Mouse (Mus musculus) CD4-positive, CD25-positive, alpha-beta regulatory T cell, adult 2 months (primary cell): ENCODE data around the gene C1qtnf6.
A peak's percentile ranks its signal among the peaks of the same experiment; 100 is the strongest.

ENCODE experiments used
- DNase-seq: peaks from one replicate; pipeline ENCODE4 v3.0.0-alpha.2; 2012; ENCODE audit warnings: low read depth, low spot score

The C1qtnf6 gene

DNA sequence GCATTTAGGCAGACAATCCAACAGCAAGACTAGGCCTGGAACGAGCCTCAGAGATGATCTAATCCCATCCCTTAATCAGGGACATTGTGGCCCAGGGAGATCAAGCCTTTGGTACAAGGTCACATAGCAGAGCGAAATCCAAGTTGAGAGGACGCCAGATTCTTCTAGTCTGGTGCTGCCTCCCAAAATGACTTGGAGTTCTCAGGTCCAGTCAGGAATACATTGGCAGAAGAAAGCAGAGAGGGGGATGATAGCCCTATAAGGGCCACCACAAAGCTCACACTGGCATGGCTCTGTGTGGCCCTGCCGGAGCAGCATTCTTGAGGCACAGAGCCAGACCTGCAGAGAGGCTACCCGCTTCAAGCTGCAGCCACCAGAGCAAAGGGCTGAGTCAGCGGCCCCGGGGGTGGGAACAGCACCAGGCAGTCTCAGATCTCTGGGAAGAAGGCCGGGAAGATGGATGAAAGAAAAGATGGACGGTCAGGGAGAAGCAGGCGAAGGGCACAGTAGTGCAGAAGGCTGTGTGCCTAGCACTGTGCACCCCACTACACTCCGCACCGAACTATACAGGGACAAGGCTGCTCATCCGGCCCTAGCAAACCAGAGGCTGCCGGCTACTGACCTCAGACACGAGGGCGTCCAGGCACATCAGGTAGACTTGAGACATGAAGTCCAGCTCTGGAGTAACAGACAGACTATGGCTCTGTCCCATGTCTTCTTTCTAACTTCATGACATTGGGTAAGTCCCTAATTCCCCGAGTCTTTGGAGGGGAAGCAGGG lies at the start of gene C1qtnf6:
C1qtnf6 (minus strand) TSS at position 746 of the 780 bp plus-strand sequence.
- DNase-seq = no peak

DNA sequence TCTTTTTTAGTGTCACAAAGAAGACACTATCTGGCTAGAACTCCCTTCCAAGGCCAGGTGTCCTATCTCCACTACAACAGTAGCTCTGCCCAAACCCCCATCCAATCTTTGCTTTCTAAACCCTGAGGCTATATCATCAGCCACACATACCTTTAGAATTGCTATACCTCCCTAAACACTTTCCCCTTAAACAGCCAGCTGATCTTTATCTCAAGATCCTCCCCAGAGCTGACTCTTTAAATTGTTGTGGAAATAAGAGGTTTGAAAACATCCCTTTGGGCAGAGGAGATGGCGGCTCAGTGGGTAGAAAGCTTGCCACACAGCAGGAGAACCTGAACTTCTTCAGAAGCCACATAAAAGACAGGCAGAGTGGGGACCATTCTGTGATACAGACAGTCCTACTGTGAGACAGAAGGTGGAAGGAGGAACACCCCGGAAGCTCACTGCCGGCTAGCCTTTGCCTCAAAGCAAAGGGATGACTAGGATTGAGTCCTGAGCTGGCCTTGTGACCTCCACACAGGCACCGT lies 45.1 kb upstream of the C1qtnf6 start:
- peak; percentile 72 for DNase-seq

DNA sequence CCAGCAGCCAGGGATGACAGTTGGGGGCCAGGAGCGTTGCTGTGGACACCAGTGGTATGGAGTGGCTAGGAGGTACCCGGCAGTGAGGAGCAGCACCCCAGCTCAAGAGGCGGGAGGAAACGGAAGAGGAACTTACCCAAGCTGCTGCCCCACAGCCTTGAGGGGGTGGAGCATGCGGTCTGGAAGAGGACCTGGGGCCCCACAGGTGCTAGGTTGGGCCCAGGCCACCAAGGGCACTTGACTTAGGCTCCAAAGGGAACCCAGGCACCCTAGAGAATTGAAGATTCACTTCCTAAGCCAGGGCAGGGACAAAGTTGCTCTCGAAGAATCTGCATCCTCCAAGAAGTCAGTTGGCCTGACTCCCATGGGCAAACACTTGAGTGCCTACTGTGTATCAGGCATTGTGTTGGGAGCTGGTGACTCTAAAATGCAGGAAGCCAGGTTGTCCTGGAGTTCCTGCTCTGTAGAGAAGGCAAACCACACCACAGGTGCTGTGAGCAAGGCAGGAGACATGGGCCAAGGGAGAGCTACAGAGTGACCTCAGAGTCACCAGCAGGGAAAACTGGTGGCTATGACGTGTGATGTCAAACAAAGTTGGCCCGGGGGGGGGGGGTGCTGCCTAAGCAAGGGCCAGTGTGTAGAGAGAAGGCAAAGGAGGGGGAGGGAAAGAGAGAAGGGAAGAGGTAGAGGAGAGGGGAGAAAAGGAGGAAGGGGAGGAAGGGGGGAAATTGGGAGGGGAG lies 41.6 kb upstream of the C1qtnf6 start, which contains the start of gene Rac2:
Rac2 (minus strand) TSS at position 126 of the 740 bp plus-strand sequence.
- DNase-seq = peak; percentile 77

DNA sequence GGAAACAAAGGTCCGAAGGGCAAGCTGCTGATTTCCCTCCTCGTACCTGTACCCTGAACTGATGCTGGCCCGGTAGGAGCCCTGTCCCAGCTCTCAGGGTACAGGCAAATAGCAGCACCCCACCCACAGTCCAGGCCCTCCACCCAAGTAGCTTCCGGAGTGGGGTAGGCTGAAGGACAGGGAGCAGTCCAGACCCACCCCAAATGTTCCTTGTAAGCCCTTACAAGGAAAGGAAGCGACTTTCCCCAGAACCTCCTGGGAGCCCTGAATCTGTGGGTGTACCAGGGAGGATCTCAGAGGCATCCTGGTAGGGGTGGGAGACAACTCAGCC lies 41.0 kb upstream of the C1qtnf6 start:
- DNase-seq = no peak

DNA sequence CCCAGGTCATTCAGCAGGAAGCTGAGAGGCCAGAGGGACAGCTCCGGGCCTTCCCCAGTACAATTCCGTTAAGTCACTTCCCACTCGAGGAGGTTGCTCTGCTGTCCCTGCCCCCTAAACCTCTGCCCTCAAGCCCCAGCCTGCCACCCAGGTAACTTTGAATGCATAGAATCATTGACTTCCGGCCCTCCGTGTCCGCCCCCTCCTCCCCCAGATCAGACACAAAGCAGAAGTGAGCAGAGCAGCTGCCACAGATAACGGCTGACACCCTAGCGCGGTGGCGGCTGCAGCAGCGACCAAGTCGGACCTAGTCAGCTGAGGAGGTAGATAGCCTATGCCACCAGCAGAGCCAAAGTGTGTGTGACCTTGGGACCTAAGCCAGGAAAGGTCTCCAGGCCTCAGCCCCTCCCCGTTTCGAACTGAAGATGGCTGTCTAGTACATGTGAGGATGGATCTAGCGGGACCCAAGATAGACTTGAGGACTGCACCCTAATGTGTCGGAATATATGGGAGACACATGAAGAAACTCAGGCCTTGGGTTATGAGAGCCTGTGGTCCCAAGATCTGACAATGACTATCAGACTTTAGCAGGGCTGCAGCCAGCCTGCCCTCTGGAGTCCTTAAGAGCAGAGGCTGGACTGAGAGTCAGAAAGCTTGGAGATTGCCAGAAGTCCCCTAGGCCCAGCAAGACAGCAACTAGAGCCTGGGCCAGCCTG lies 40.5 kb upstream of the C1qtnf6 start:
- peak; percentile 84 for DNase-seq

DNA sequence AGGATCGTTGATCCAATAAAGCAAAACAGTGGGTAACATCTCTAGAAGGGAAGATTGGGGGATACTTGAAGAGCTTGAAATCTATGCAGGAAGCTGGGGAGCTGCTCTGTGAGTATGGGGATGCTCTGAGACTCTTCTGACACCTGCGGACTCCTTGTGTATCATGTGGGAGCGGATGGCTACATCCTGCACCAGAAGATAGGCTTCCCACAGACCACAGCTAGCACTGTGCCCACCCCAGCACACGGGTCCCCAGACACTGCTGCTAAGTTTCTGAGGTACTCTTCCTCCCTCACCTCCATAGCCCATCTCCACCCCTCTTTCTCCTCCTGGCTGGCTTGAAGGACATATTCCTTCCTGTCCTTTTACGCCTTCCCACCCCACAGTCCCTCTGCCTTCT lies 39.0 kb upstream of the C1qtnf6 start:
- DNase-seq = no peak

DNA sequence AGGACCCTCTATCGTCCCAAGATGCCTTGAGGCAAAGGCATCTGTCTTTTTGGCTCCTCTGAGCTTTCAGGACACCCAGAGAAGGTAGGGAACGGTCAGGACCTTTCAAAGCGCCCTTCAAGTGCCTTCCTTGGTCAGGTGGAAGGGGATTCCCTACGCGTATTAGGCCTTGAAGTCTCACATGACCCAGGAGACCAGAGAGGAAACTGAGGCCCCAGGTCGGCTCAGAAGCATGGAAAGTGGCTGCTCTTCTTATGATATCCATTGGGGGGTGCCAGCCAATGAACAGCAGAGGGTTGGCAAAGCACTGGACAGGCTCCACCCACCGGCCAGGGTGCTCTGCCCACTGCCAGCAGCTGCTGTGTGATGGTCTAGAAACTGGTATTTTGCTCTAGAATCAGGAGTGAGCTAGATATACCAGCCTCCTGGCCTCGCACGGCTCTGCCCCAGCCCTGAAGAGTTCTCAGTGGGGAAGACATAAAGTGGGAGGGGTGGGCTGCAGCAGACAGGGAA lies 36.4 kb upstream of the C1qtnf6 start:
- DNase-seq = peak; percentile 41

DNA sequence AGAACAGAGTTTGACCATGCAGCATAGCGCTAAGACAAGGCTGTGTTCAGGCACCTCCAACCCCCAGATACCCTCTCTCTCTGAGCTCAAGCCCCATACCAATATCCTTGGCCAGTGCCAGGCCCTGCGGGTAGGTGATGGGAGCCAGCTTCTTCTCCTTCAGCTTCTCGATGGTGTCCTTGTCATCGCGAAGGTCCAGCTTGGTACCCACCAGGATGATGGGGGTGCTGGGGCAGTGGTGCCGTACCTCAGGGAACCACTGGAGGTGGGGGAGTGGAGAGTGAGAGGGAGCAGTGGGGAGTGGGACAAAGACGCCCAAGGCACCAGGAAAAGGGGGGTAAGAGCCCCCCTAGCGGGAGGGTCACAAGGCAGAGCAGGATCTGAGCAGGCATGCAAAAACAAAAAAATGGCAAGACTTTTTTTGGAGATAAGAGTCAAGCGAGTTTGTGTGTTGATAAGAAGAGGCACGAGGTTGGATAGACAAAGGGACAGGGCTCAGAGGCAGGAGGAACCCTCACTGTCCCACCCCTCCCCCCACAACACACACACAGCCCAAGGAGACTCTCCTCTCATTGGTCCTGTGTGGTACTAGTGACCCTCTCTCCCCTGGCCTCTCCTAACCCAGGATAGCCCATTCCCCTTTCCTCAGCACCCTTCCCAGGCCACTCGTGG lies 33.7 kb upstream of the C1qtnf6 start:
- DNase-seq = no peak

DNA sequence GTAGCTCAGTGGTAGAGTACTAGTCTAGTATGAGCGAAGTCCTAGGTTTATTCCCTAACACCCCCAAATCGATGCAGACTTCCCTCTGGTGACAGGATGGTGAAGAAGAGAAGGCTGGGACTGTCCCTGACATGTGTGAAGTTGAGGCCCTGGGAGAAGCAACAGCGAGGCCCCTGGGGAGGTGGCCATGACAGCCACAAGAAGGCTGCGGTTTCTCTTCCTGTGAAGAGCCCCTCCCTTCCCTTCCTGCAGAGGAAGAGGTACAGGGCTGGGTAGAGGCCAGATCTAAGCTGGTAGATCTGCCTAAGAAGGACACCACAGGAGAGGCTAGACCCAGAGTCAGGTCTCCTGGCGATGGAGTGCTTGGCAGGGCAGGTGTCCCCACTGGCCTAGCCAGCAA lies 32.7 kb upstream of the C1qtnf6 start:
- peak; percentile 88 for DNase-seq

DNA sequence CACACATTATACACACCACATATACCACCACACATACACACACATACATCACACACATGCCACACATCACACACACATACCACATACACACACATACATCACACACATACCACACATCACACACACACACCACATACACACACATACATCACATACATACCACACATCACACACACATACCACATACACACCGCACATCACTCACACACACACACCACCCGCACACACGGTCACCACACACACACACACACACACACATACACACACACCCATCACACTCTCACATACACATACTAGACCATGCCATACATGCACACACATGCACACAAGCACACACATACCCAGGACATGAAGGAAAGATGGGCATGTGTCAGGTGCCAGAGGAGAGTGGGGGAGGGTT lies 32.1 kb upstream of the C1qtnf6 start:
- DNase-seq = no peak

DNA sequence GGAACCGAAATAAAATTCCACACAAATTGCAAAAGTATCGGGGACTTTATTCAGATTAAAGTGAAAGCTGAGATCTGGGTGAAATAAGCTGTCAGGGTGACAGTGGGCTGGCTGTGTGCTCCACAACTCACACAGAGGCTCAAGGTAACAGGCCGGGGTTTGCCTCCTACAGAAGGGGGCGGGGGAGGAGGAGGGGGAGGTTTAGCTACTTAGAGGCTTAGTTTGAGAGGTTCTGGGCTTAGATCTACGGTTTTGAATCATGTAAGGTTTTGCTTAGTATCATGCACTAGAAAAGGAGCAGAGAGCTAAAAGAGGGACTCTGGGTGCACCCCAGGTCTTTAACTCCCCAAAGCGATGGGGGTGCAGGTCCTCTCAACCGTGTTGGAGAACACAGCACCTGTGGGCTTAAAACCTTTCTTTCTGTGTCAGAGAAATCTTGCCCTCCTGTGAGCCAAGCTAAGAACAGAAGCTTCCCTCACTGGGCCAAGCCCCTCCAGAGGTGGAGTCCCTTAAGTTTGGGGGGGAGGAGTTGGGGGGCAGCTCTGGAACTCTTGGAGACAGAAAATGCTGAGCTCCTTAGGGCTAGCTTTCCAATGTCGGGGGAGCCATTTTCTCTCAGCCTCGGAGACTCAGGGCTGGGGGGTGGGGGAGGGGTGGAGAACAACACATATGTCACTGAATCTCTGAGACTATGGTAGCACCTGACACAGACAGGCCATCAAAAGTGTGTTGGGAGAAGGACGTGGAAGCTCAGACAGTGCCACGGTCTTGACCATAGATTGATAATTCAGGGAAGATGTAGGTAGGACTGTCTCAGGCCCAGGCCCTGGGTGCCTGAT lies 28.1 kb upstream of the C1qtnf6 start:
- DNase-seq = peak; percentile 78

DNA sequence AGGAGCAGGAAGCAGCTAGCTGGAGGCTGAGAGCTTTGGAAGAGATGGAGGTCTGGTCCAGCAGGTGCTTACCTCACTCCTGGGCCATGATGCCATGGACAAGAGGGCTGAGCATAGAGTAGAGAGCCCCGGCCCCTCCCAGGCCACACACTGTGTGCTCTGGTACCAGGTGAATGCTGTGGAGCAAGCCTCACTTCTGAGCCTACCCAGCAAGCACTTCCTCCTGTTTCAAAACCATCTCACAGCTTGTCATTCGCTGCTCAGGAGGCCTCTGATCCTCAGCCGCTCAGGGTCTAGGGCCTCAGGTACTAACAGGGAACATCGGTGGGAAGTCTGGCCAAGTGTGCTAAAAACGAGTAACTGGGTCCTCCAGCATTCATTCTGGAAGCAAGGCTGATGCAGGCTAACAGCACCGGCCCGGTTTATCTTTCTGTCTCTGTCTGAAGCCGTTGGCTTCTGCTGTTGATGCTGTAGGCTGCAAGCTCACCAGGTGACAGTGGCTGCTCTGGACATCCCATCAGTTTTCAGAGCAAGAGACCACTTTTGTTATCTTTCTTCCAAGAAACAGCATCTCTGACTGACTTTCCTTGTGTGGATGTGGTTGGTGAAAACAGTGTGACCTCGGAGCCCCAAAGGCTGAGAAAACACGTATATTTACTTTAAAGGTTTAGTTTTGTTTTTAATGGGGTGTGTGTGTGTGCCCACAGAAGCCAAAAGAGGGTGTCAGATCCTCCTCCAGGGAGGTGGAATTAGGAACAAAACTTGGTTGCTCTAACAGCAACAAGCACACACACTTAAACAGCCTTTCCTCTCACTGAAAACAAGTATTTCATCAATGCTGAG lies 26.7 kb upstream of the C1qtnf6 start:
- DNase-seq = peak; percentile 58

DNA sequence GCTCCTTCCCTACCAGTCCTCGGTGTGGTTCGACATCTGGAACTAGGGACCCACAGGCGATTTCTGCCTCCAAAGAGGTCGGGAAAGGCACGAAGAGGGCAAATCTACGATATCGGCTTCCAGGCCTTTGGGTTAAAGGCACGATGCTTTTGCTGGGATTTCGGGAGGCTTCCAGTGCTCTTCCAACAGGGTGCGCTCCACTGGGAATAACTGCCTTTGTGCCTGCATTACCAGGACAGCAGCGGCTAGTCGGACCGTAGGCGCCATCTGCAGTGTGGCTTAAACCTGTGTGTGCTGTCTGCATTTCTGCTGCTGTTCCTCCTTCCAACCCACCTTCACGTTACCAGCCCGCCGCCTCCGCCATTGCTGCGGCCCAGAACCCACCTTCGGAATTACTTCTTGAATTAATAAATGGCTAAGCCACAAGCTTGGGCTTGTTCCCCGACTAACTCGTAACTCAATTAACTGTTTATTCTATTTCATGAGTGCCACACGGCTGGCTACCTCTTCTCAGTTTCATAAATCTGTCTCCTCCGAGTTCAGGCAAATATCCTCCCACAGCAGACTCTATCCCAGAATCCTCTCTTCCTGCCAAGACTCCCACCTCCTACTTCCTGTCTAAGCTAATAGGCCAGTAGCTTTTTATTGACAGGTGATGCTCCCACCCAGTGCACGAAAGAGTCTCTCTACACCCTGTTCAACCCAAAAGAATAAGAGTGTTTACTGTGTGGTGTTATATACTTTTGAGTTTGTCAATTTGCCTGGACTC lies 23.5 kb upstream of the C1qtnf6 start:
- no peak for DNase-seq

DNA sequence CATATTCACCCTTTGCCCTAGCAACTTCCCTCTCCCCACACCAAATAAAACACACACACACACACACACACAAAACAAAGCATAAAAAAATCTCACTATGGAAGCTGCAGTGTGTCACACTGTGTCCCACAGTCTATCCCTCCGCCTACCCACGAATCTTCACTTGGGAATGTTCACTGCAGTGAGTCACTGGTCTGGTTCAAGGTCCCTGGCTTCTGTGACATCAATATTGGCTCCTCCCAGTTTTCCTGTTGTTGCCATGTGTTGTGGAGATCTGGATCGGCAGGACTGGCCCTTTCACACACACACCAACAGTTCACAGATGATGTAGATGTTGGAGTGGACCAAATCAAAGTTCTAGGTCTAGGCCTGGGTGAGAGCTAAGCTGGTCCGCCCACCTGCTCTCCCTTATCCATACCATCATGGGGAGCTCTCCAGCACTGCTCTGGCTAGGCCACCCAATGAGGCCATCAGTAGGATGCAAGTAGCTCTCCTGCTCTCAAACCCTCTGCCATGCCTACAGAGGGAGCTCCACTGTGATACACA lies 18.0 kb upstream of the C1qtnf6 start:
- DNase-seq = no peak

DNA sequence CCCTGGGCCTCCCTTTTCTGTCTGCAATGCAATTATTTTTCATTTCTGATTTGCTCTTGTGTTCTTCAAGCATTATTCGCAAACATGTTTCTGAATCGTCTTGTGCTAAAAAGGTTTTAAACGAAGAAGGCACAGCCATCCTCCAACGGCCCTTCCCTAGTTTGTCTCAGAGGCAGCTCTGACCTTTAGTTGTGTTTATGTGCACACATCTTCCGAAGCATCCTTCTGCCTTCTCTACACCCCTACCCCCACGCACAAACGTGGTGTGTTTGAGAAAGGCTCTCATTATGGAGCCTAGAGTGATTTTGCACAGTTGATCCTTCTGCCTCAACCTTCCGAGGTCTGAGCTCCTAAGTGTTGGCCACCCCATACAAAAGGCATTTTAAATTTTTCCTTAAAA lies 17.5 kb upstream of the C1qtnf6 start:
- no peak for DNase-seq

DNA sequence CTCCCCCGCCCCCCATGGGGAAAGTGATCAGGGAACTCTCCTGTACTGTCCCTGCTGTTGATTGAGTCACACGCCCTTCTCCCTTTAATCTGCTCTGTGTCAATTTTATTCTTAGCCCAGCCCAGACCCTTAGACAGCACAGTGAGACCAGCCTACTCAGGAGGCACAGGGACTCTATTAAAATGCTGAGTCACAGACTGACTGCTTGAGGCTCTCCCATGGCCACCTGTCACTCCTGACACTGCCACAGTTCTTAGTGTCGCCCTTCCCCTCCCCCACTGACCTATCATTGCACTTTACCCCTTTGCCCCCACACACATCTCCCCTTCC lies 17.1 kb upstream of the C1qtnf6 start:
- DNase-seq = no peak

DNA sequence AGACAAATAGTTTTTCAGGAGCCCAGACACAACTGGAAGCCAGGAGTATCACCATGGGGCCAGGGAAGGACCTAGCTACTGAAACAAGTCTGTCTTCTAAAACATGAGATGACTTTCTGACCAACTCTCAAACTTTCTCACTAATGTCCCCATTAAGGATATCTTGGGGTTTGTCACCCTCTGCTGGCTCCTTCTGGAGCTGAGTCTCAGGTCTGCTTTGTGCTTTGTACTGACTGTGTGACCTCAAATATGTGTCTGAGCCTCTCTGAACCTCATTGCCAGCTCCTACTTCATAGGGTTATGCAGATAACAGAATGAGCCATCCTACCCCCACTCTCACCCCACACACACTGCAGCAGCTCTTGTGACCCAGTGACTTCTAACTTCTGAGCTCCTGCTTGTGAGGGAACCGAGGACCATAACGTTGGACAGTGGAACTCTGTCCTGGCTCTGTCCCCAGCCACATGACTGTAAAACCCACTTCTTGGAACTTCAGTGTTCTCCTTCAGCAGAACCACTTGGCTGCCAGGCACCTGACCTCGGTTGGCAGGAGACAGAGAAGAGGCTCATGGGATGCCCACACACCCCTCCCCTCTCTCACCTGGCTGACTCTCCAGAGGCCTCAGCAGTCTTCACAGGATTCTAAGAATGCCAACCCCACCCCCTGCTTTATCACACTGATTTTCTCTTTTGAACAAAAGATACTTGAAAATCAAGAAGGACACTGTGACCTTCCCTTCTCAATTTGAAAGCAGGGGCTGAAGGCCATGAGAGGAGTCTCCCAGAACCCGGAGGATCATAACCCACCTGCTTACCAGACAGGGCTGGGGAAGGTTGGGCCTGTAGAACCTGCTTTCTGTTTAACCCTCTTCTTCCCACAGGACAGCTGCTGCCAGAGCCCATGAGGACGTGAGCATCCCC lies 16.5 kb upstream of the C1qtnf6 start:
- DNase-seq = peak; percentile 84

DNA sequence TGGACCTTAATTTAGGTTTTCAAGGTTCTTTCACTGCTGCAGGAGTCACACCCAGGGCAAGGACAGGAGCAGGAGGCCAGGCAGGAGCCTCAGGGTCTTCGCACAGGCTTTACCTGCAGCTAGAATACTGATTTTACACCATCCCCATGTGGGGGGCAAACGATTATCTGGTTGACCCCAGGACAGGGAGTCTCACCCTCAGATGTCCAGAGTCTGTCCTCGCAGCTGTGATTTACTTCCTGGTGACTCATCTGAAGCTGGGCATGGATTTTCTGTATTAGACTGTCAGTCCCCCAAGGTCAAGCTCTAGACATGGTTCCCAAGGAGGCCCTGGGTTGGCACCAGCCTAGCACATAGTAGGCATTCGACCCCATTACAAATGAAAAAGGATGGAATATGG lies 14.8 kb upstream of the C1qtnf6 start:
- no peak for DNase-seq
